Mouse (Mus musculus) cerebellum, postnatal 10 days (tissue): ENCODE data around the gene Fam151b.
A peak's percentile ranks its signal among the peaks of the same experiment; 100 is the strongest.

Experiments
- DNase-seq, 2 experiments: peaks; one replicate each; pipeline ENCODE4 v3.0.0; 2021; ENCODE audit warnings: mixed read lengths in 2 of 2

Fam151b gene

DNA sequence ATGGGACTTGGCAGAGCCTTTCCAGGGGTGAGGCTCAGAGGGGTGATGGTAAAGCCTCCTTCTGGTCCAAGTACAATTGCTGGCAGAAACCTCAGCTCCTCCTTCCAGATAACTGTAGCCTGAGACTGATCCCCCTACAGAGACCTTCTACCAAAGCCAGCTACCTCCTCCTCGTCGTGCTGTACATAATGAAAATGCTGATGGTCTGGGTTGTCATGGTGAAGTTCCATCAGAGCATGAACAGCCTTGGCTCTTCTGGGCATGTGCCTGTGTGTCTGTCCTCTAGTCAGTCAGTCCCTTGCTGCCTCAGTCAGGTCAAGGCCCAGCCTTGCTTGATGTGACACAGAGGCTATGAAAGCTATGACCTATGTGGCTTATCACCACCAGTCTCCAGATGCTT is 73.3 kb downstream of the Fam151b start:
- no peak for DNase-seq

GRCm38 (mm10) chr13:92403496-92403895 is 80.3 kb downstream of the Fam151b start:
- DNase-seq: no peak

GRCm38 (mm10) chr13:92402063-92402462 is 81.8 kb downstream of the Fam151b start:
- DNase-seq: peak; percentile 18 to 29
